Mouse (Mus musculus): ENCODE data around the gene Wdr6. TPM values are rescaled to one million over a fixed set of nuclear protein-coding genes. Genes with fewer than 3 reads are reported as not detected.
A peak's percentile ranks its signal among the peaks of the same experiment; 100 is the strongest.
"Not testable (repeated sequence)": the region's sequence is repeated elsewhere in the genome, so short reads cannot be mapped to it uniquely, and the experiment has no call there.

Gene Wdr6
- 247 and 279 TPM in 2 replicates for polyA plus RNA-seq (2015; fragmentation: Nextera tagmentation; extraction: Ambion mirVana)

- H3K27ac ChIP-seq (replicated peaks): peak within 1 kb of the TSS; percentile 97
- ATAC-seq (ENCODE audit: low FRiP score): peak; percentile 97
- no peaks in the 10 kb centered on the region for H3K9me3 ChIP-seq (replicated peaks)
- peak within 1 kb of the TSS; percentile 73 for H3K4me3 ChIP-seq (replicated peaks)
- peaks cover 38% of the 10 kb centered on the region for H3K36me3 ChIP-seq
- peaks cover 55% of the 10 kb centered on the region for H3K4me1 ChIP-seq
- no peaks in the 10 kb centered on the region for H3K27me3 ChIP-seq (replicated peaks)
- 3% methylated on average over 51 of the region's 51 CpGs for WGBS
- peak within 1 kb of the TSS; percentile 67 for H3K4me2 ChIP-seq
- peak within 1 kb of the TSS; percentile 82 for H3K9ac ChIP-seq (replicated peaks)
Observed at GRCm38 (mm10) chr9:108578545-108579343, at the start of gene Wdr6. Wdr6 (minus strand) TSS chr9:108578739.

GRCm38 (mm10) chr9:108628141-108628540 is 49.6 kb upstream of the Wdr6 start:
- ATAC-seq (ENCODE audit: low FRiP score): no peak
- Histone ChIP-seq H3K9me3 (replicated peaks) (no peaks in the 10 kb centered on the region), H3K4me3 (replicated peaks) (no peak overlapping the region), H3K36me3 (no peaks in the 10 kb centered on the region; the same call in 1 of the 2 replicates), H3K4me2 (no peak overlapping the region), H3K9ac (replicated peaks) (no peak overlapping the region), H3K27me3 (replicated peaks) (no peaks in the 10 kb centered on the region), H3K4me1 (no peaks in the 10 kb centered on the region), H3K27ac (replicated peaks) (no peak overlapping the region)
- WGBS: 82% methylated on average over 4 of the region's 4 CpGs

GRCm38 (mm10) chr9:108626498-108626897 is 48.0 kb upstream of the Wdr6 start:
- 62% methylated on average over 2 of the region's 2 CpGs for WGBS
- no peak overlapping the region for H3K9ac ChIP-seq (replicated peaks)
- no peaks in the 10 kb centered on the region; the same call in 1 of the 2 replicates for H3K36me3 ChIP-seq
- no peak overlapping the region for H3K4me3 ChIP-seq (replicated peaks)
- no peak overlapping the region for H3K27ac ChIP-seq (replicated peaks)
- no peak for ATAC-seq (ENCODE audit: low FRiP score)
- H3K4me2 ChIP-seq: no peak overlapping the region
- H3K9me3 ChIP-seq (replicated peaks): no peaks in the 10 kb centered on the region
- H3K4me1 ChIP-seq: no peaks in the 10 kb centered on the region
- no peaks in the 10 kb centered on the region for H3K27me3 ChIP-seq (replicated peaks)

- Histone ChIP-seq H3K27ac (replicated peaks) (no peak overlapping the region), H3K36me3 (peaks cover 60% of the 10 kb centered on the region), H3K4me3 (replicated peaks) (no peak overlapping the region), H3K9ac (replicated peaks) (no peak overlapping the region), H3K9me3 (replicated peaks) (no peaks in the 10 kb centered on the region), H3K4me1 (no peaks in the 10 kb centered on the region), H3K27me3 (replicated peaks) (no peaks in the 10 kb centered on the region), H3K4me2 (no peak overlapping the region)
- 90% methylated on average over 1 of the region's 1 CpGs for WGBS
- no peak for ATAC-seq (ENCODE audit: low FRiP score)
Observed at GRCm38 (mm10) chr9:108617301-108617700, 38.8 kb upstream of the Wdr6 start.

- Histone ChIP-seq H3K9ac (replicated peaks) (no peak overlapping the region), H3K9me3 (replicated peaks) (no peaks in the 10 kb centered on the region), H3K27me3 (replicated peaks) (no peaks in the 10 kb centered on the region), H3K36me3 (peaks cover 87% of the 10 kb centered on the region), H3K4me2 (no peak overlapping the region), H3K4me3 (replicated peaks) (no peak overlapping the region), H3K4me1 (no peaks in the 10 kb centered on the region), H3K27ac (replicated peaks) (no peak overlapping the region)
- ATAC-seq (ENCODE audit: low FRiP score): no peak
- 96% methylated on average over 10 of the region's 10 CpGs for WGBS
Observed at GRCm38 (mm10) chr9:108611488-108611887, 32.9 kb upstream of the Wdr6 start.

GRCm38 (mm10) chr9:108608889-108609288 is 30.4 kb upstream of the Wdr6 start:
- Histone ChIP-seq H3K4me1 (no peaks in the 10 kb centered on the region), H3K36me3 (peaks cover 96% of the 10 kb centered on the region), H3K4me3 (replicated peaks) (no peak overlapping the region), H3K27ac (replicated peaks) (no peak overlapping the region), H3K9me3 (replicated peaks) (no peaks in the 10 kb centered on the region), H3K4me2 (no peak overlapping the region), H3K9ac (replicated peaks) (no peak overlapping the region), H3K27me3 (replicated peaks) (no peaks in the 10 kb centered on the region)
- ATAC-seq (ENCODE audit: low FRiP score): no peak
- 98% methylated on average over 4 of the region's 4 CpGs for WGBS

- not testable (repeated sequence) for H3K9me3 ChIP-seq (replicated peaks); ATAC-seq (ENCODE audit: low FRiP score); H3K4me3 ChIP-seq (replicated peaks); H3K27me3 ChIP-seq (replicated peaks); H3K4me1 ChIP-seq; H3K27ac ChIP-seq (replicated peaks); H3K4me2 ChIP-seq; H3K9ac ChIP-seq (replicated peaks)
- H3K36me3 ChIP-seq: peaks cover 96% of the 10 kb centered on the region
- 91% methylated on average over 5 of the region's 5 CpGs for WGBS
Observed at GRCm38 (mm10) chr9:108607929-108608328, 29.4 kb upstream of the Wdr6 start.

DNA sequence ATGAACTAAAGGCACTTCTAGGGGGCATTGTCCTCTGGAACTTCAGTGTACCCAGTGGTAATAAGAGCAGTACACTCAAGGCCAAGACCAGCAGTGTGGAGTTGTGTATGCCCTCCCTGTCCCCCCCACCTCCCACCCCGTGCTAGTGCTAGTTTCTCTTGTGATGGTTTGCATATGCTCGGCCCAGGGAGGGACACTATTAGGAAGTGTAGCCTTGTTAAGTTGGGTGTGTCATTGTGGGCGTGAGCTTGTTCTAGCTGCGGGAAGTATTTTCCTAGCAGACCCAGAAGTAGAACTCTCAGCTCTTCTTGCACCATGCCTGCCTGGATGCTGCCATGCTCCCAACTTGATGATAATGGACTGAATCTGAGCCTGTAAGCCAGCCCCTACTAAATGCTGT is 23.4 kb upstream of the Wdr6 start:
- Histone ChIP-seq H3K4me1 (peaks cover 8% of the 10 kb centered on the region), H3K9me3 (replicated peaks) (no peaks in the 10 kb centered on the region), H3K36me3 (peaks cover 47% of the 10 kb centered on the region), H3K9ac (replicated peaks) (no peak overlapping the region), H3K27me3 (replicated peaks) (no peaks in the 10 kb centered on the region), H3K4me2 (no peak overlapping the region), H3K4me3 (replicated peaks) (no peak overlapping the region), H3K27ac (replicated peaks) (no peak overlapping the region)
- 88% methylated on average over 4 of the region's 4 CpGs for WGBS
- ATAC-seq (ENCODE audit: low FRiP score): no peak

DNA sequence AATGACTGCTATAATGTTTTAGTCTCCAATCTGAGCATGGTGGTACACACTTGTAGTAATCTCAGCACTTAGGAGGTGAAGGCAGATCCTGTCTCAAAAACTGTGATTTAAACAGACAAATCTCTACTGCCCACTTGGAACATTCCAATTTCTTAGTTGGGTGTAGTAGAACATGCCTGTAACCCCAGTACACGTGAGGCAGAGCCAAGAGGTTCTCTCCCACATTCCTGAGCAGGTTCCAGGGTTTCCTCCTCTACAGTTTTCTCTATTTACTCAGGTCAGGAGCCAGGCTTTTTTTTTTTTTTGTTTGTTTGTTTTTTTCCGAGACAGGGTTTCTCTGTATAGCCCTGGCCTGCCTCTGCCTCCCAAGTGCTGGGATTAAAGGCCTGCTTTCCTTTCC is 21.5 kb upstream of the Wdr6 start:
- Histone ChIP-seq H3K9me3 (replicated peaks) (no peaks in the 10 kb centered on the region), H3K36me3 (peaks cover 29% of the 10 kb centered on the region), H3K4me3 (replicated peaks) (no peak overlapping the region), H3K4me2 (no peak overlapping the region), H3K27ac (replicated peaks) (no peak overlapping the region), H3K9ac (replicated peaks) (no peak overlapping the region), H3K27me3 (replicated peaks) (no peaks in the 10 kb centered on the region), H3K4me1 (peaks cover 20% of the 10 kb centered on the region)
- WGBS: 55% methylated on average over 2 of the region's 2 CpGs
- no peak for ATAC-seq (ENCODE audit: low FRiP score)

GRCm38 (mm10) chr9:108599021-108599566 is 20.6 kb upstream of the Wdr6 start:
- H3K9me3 ChIP-seq (replicated peaks): no peaks in the 10 kb centered on the region
- H3K27ac ChIP-seq (replicated peaks): no peak overlapping the region
- no peak overlapping the region for H3K9ac ChIP-seq (replicated peaks)
- H3K4me3 ChIP-seq (replicated peaks): no peak overlapping the region
- H3K4me2 ChIP-seq: no peak overlapping the region
- ATAC-seq (ENCODE audit: low FRiP score): no peak
- no peaks in the 10 kb centered on the region for H3K27me3 ChIP-seq (replicated peaks)
- WGBS: 82% methylated on average over 4 of the region's 4 CpGs
- peaks cover 20% of the 10 kb centered on the region for H3K36me3 ChIP-seq
- H3K4me1 ChIP-seq: peaks cover 20% of the 10 kb centered on the region

DNA sequence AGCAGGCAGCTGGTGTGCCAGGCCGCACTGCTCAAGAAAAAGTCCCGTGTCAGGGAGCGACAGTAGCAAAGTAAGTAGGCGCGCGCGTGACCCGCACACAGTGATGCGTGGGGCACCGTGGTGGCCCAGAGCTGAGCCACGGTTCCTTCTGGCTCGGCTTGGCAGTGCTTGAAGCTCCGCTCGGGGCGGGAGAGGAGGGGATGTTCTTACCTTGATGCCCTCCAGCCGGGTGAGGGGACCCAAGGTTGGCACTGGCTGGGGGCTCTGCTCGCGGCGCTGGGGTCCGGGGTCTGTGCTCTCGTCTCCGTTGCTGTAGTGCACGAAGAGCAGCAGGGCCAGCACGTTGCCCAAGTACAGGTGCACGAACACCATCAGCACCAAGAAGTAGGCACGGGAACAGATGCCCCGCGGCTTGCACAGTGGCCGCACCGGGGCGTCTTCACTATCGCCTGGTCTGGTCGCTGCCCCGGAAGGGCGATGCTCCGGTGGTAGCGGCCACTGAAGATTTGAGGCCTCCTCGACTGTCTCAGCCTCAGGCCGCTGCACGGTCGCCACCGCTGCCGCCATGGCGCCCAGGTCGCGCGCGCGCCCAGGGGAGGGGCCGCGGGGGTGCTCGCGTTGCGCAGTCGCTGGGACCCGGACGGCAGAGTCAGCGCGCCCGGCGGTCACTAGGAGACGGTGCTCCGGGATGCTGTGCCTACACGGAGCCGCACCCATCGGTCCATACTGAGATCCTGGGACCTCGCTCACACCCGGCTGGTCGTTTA is 18.6 kb upstream of the Wdr6 start, which contains the start of gene P4htm:
TSS of gene P4htm (minus strand) at position 670 of the 767 bp plus-strand sequence.
- under 1% methylated on average over 68 of the region's 69 CpGs for WGBS
- Histone ChIP-seq H3K9me3 (replicated peaks) (no peaks in the 10 kb centered on the region), H3K4me2 (peak within 1 kb of the TSS; percentile 83), H3K4me1 (peaks cover 20% of the 10 kb centered on the region), H3K36me3 (peaks cover 3% of the 10 kb centered on the region; the same call in 1 of the 2 replicates), H3K9ac (replicated peaks) (peak within 1 kb of the TSS; percentile 80), H3K4me3 (replicated peaks) (peak within 1 kb of the TSS; percentile 72), H3K27ac (replicated peaks) (peak within 1 kb of the TSS; percentile 85), H3K27me3 (replicated peaks) (no peaks in the 10 kb centered on the region)
- ATAC-seq (ENCODE audit: low FRiP score): peak; percentile 91

Measured in neural tube, embryonic 15.5 days (tissue).